In genomic region chr8:77120810-77121570, GRCm38 (mm10) we compare ENCODE assay signal across 10 mouse cellular contexts.
A peak's percentile ranks its signal among the peaks of the same experiment; 100 is the strongest.
DNase-seq lines count a peak whose midpoint lies in the region; ATAC-seq and TF ChIP-seq lines count a peak whose summit lies in the region.
"Had no signal": no experiment of that assay in that cellular context is flagged by ENCODE, and none has a peak within 500 bp of the region (broad histone marks: within the 10 kb centered on the region; RNA-seq: fewer than 3 reads in every experiment).

No protein-coding gene starts in this region.

- no peak overlapping the region for H3K9ac ChIP-seq in heart, postnatal 0 days (replicated peaks; ENCODE audit: low read depth, low read length)
- H3K9ac ChIP-seq in lung, postnatal 0 days (replicated peaks; ENCODE audit: low read depth) = no peak overlapping the region
- H3K9ac ChIP-seq: lung, embryonic 15.5 days had no signal

- H3K4me1 ChIP-seq in heart, postnatal 0 days (ENCODE audit: control insufficient read depth, insufficient read depth) = peaks cover 16% of the 10 kb centered on the region
- peaks cover 9% of the 10 kb centered on the region; the same call in 1 of the 2 replicates for H3K4me1 ChIP-seq in forebrain, embryonic 10.5 days
- H3K4me1 ChIP-seq in lung, postnatal 0 days (ENCODE audit: insufficient read depth, low read depth, low read length) = no peaks in the 10 kb centered on the region

- peak; percentile 80 for ATAC-seq in Patski
- no peak for ATAC-seq in heart, postnatal 0 days (ENCODE audit: insufficient read depth, low read depth)
- no peak for ATAC-seq in lung, postnatal 0 days

- WGBS in heart, postnatal 0 days = 52% methylated on average over 10 of the region's 10 CpGs
- 67% methylated on average over 10 of the region's 10 CpGs for WGBS in forebrain, embryonic 10.5 days
- 30% methylated on average over 10 of the region's 10 CpGs for WGBS in lung, postnatal 0 days

- TF ChIP-seq CTCF in Patski (IDR thresholded peaks at IDR 0.05) = no peak
- no peak for TF ChIP-seq CTCF in heart, postnatal 0 days (IDR thresholded peaks at IDR 0.05; ENCODE audit: low read depth)
- no peak for TF ChIP-seq CTCF in lung, postnatal 0 days (IDR thresholded peaks at IDR 0.05)

- H3K36me3 ChIP-seq in heart, postnatal 0 days (replicated peaks; ENCODE audit: control insufficient read depth, insufficient read depth, low read length) = no peaks in the 10 kb centered on the region
- H3K36me3 ChIP-seq in forebrain, embryonic 10.5 days (replicated peaks) = no peaks in the 10 kb centered on the region
- no peaks in the 10 kb centered on the region for H3K36me3 ChIP-seq in lung, postnatal 0 days (ENCODE audit: insufficient read depth, low read length)
- H3K36me3 ChIP-seq: lung, embryonic 15.5 days had no signal

- TF ChIP-seq EP300 in heart, postnatal 0 days (IDR thresholded peaks at IDR 0.05; ENCODE audit: low read depth) = no peak
- no peak for TF ChIP-seq EP300 in lung, postnatal 0 days (IDR thresholded peaks at IDR 0.05)

- H3K27ac ChIP-seq in heart, postnatal 0 days (ENCODE audit: low read depth) = 0 out of 2 replicates have a peak overlapping the region, but pooled peaks have one; percentile 1
- no peak overlapping the region for H3K27ac ChIP-seq in forebrain, embryonic 10.5 days
- no peak overlapping the region for H3K27ac ChIP-seq in lung, postnatal 0 days (ENCODE audit: low read length)
- H3K27ac ChIP-seq: lung, embryonic 15.5 days had no signal

- H3K27me3 ChIP-seq in Patski = no peaks in the 10 kb centered on the region
- H3K27me3 ChIP-seq in heart, postnatal 0 days (ENCODE audit: control insufficient read depth, insufficient read depth, low read length) = no peaks in the 10 kb centered on the region
- H3K27me3 ChIP-seq in forebrain, embryonic 10.5 days (ENCODE audit: poor library complexity, severe bottlenecking) = no peaks in the 10 kb centered on the region
- H3K27me3 ChIP-seq in lung, postnatal 0 days (replicated peaks; ENCODE audit: insufficient read depth, low read length) = no peaks in the 10 kb centered on the region
- H3K27me3 ChIP-seq: lung, embryonic 15.5 days had no signal

- H3K4me2 ChIP-seq in heart, postnatal 0 days (ENCODE audit: low read depth, low read length) = no peak overlapping the region
- no peak overlapping the region for H3K4me2 ChIP-seq in lung, postnatal 0 days (replicated peaks; ENCODE audit: low read depth, low read length)
- H3K4me2 ChIP-seq: lung, embryonic 15.5 days had no signal

- peak; percentile 8 for DNase-seq in gastrocnemius, postnatal 10 days
- DNase-seq in gastrocnemius, adult 8-10 months (ENCODE audit: low spot score in 2 of 2) = no peak
- peak; percentile 59 for DNase-seq in Patski (ENCODE audit: low read depth, low spot score)
- DNase-seq in heart, postnatal 0 days (ENCODE audit: low spot score) = no peak
- DNase-seq in kidney, postnatal 25 days = peak; percentile 55 to 76
- DNase-seq in forebrain, embryonic 10.5 days (ENCODE audit: extremely low spot score, low spot score) = no peak
- no peak for DNase-seq in lung, postnatal 25 days (ENCODE audit: low spot score)
- no peak for DNase-seq in lung, postnatal 0 days (ENCODE audit: low spot score)
- DNase-seq: right cerebral cortex, postnatal 25 days had no signal

- in situ Hi-C loops in Patski (cut with MboI; ENCODE audit: low pct_unique_long_range_greater_than_20kb) = loop anchor here (10.0 kb wide), 1 partner anchor 206 kb away; no protein-coding TSS in a partner anchor

- H3K4me3 ChIP-seq in heart, postnatal 0 days (ENCODE audit: low read depth, low read length) = no peak overlapping the region
- H3K4me3 ChIP-seq in forebrain, embryonic 10.5 days = no peak overlapping the region
- H3K4me3 ChIP-seq in lung, postnatal 0 days (ENCODE audit: low read depth, low read length) = no peak overlapping the region
- H3K4me3 ChIP-seq: lung, embryonic 15.5 days had no signal

- CTCF ChIA-PET in Patski (lab: Charles Lee) = interaction anchor here (1.1 to 1.7 kb wide), 3 partner anchors 34 to 223 kb away, joined by 3 to 5 read pairs (median 3); no protein-coding TSS in a partner anchor

- POLR2A ChIA-PET in Patski (lab: Charles Lee) = interaction anchor here (1.5 kb wide), 1 partner anchor 29 kb away, joined by 4 read pairs; no protein-coding TSS in a partner anchor

- H3K9me3 ChIP-seq in heart, postnatal 0 days (replicated peaks; ENCODE audit: control insufficient read depth, low read length) = no peaks in the 10 kb centered on the region
- no peaks in the 10 kb centered on the region for H3K9me3 ChIP-seq in forebrain, embryonic 10.5 days
- H3K9me3 ChIP-seq in lung, postnatal 0 days (ENCODE audit: low read length) = no peaks in the 10 kb centered on the region
- H3K9me3 ChIP-seq: lung, embryonic 15.5 days had no signal

Comparison
In these comparisons a context has a peak if more than half of its experiments do, and no peak if none do; other contexts are left out.
1. DNase-seq: peak in gastrocnemius, postnatal 10 days (single experiment), Patski (single experiment) and kidney, postnatal 25 days (2 of 2); none in gastrocnemius, adult 8-10 months (0 of 2), heart, postnatal 0 days (single experiment), forebrain, embryonic 10.5 days (single experiment), lung, postnatal 25 days (single experiment) and lung, postnatal 0 days (single experiment).